Mouse (Mus musculus): ENCODE measurements around the gene Ikzf2. TPM values are rescaled to one million over a fixed set of nuclear protein-coding genes. Genes with fewer than 3 reads are reported as not detected.

The Ikzf2 gene
- total RNA-seq, 2 experiments from 2014 or later, result 5.5 to 6.9 TPM

DNA sequence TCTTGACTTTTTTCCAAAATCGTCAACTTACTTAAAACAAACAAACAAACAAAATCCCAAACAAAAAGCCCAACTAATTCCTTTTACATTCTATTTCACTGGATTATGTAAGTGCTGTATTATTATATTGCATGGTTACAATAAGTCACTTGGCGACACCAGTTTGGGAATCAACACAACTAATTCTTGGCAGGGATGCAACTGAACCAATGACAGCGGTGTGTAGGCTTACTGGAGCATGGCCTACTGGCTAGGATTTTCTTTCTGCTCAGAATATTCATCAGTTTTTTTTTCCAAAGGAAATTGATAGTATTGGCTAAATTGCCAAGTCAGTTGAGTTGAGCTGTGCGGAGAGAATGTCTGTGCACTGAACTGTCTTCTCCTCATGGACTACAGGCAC lies 167.7 kb downstream of the Ikzf2 start:
- DNase-seq (ENCODE audit: extremely low spot score in 1 of 2, low spot score in 1 of 2), result no peak

DNA sequence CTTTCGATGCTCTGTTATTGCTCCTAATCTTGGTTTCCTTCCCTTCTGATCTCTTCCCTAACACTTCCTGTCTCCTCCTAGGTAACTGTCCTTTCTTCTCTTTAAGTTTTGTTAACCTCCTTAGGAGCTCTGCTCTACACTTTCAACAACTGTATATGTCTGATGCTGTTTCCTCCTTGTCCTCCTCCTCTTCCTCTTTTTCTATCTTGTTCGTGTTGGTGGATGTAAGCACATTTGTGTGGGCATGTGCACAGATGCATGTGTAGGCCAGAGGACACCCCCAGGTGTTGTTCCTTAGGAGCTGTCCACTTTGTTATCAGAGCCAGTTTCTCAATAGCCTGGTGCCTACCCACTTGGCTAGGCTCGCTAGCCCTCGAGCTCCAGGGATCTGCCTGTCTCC lies 169.0 kb downstream of the Ikzf2 start:
- no peak for DNase-seq (ENCODE audit: extremely low spot score in 1 of 2, low spot score in 1 of 2)

DNA sequence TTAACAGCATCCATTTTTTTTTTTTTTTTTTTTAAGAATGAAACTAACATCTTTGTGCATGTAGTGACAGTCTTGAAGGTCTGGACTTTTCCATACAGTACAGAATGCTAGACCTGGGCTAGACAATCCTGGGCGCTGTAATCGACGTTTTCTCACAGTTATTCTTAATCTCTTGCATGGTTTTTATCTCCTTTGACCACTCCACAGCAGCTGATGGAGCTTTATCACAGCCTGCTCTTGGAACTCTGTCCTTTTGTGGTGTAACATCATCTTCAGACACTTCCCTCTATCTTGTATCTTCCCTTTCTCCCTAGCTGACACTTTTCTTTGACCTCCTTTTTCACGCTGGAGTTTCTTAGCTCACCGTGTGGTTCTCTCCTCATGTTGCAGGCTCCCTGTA lies 170.9 kb downstream of the Ikzf2 start:
- no peak for DNase-seq (ENCODE audit: extremely low spot score in 1 of 2, low spot score in 1 of 2)

DNA sequence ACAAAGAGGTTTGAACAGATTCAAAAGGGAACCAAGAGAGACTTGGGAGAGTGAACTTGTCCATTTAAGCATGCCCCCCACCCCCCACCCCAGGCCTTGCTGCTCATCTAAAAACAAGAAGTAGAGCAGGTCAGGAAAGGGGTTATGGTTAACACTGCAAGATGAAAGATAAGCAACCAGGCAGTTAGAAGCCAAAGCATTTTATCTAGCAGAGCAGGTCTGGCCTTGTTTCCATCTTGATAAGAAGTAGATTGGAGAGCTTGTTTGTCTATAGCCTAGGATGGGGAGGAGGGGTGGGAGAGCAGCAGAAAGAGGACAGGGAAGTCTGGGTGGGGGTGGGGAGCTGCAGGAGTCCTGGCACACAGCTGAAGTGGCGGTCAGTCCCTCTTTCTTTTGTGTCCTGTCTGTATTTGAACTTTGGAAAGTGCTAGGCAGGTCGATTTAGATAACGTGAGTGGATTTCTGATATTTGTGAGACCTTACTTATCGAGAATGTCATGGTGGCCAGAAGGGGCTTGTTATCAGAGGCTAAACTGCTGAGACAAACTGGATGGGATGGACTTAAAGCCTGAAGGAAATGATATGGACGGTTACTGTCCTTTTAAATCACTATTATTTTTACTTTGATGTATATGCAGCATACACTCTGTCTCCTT lies 173.3 kb downstream of the Ikzf2 start:
- no peak for DNase-seq (ENCODE audit: extremely low spot score in 1 of 2, low spot score in 1 of 2)

DNA sequence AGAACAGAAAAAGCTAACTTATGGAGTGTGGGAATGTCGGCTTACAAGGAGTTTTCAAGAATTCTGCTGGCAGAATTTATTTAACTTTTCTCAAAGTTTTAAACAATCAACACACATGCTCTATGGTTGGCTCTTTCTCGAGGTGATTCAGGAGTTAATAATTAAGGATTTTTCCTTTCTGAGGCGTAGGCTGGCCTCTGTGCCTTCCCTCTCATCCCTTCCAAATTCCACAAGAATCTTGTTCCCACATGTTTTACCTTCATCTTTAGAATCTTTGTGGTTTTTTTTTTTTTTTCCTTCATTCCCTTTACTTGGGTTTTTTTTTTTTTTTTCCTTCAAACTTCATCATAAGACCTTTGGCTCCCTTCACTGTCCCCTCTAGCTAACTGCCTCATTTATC lies 178.8 kb downstream of the Ikzf2 start:
- no peak for DNase-seq (ENCODE audit: extremely low spot score in 1 of 2, low spot score in 1 of 2)

DNA sequence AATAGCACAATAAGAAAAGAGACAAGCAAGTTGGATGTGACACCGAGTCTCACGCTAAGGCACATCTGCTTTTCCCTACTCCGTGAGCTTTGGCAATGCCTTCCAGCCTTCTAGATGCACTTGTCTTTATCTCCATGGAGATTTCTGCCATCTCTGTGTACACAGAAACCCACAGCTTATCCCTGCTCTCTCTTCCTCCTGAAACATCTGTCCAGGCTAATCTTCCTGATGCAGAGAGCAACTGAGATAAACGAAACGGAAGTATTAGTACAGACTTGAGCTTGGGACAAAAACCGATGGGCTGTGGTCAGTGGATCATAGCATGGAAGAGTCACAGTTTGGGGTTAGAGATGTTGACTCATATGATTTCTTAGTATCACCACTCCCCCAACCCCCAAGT lies 179.5 kb downstream of the Ikzf2 start:
- no peak for DNase-seq (ENCODE audit: extremely low spot score in 1 of 2, low spot score in 1 of 2)

DNA sequence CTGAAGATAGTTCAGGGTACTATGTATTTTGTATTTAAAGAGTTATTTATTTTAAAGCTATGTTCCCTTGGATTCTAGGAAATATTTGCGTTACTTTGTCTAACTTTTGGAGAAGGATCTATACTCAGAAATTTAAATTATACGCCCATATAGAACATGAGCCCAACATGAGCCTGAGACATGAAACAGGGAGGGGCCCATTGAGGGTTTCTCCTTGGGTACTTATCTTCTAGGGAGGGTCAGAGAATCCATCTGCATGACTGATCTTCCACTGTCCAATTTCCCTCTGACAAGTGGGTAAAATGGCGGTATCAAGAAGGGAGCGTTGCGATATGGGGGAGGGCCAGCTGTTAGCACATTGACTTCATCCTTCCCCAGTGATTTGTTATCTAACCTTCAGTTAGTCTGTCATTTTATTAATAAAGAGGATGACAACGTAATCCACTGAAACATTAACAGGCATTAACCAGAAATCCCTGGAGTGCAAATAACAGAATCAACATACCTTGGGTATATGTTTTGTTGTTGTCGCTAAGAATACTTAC lies 180.4 kb downstream of the Ikzf2 start:
- DNase-seq (ENCODE audit: extremely low spot score in 1 of 2, low spot score in 1 of 2), result no peak

DNA sequence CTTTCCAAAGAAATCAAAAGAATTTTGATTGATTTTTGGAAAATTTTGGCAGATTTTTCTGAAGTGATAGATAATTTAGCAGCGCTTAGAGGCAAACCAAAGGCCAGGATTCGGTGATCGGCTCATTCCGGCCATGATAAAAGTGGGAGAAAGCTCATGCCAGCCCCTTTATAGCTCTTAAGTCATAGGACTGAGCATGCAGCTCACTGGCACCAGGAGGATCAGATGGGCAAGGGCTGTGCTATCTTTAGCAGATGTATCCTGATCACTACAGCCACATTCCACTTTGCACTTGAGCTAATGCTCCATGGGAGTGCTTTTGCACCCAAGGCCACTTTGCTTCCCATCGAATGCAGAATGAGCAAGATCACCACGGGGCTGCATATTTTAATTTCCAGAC lies 181.0 kb downstream of the Ikzf2 start:
- no peak for DNase-seq (ENCODE audit: extremely low spot score in 1 of 2, low spot score in 1 of 2)

DNA sequence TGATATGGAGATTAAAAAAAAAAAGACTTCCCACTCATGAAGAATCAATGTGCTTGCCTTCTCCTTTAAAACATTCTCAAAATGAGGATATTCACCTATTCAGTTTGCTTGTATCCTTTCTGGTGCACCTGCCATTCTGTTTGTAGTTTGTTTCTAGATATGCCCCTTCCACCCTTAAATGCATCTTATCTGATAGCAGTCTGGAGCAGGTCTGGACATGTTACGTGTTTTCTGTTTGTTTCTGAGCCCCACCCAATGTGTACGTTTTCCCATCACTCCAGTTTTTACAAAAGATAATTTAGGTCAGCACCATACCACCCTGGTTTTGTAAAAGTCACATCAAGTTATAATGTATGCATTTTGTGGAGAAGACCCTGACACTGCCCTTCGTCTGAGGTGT lies 186.7 kb downstream of the Ikzf2 start:
- no peak for DNase-seq (ENCODE audit: extremely low spot score in 1 of 2, low spot score in 1 of 2)

DNA sequence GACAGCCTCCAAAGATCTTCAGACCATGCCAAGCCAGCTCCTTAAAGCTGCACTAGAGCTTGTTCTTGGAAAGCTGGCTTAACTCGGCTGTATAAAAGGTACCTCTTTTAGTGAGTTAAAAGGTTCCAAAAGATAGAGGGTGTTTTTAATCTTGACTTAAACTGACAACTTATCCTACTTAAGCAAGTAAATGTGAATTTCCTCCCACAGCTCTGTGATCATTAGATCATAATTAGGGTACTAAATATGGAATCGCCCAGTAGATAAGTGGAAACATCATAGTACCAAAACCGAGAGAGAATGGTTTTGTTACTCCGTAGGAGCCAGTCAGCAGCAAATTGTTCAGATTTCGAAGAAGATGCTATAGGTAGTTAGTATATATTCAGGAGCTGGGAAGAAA lies 187.4 kb downstream of the Ikzf2 start:
- DNase-seq (ENCODE audit: extremely low spot score in 1 of 2, low spot score in 1 of 2), result no peak

DNA sequence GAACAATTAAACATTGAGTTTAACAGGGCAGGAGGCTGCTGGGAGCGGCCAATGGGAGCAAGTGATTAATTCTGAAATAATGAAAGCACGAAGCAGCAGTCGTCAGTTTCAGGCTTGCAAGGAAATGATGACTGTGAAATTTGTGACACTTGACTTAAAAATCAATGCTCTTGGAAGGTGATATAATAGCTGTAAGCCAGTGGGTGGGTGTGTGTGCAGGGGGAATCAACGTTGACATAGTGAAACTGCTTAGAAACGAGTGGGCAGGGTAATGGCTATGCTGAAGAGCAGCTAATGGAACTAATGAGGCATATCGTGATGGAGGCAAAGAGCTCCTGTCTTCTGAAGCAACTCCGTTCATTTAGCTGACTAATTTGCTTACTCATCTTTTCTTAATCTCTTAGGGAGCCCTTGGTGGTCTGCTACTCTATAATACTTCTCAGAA lies 188.2 kb downstream of the Ikzf2 start:
- DNase-seq (ENCODE audit: extremely low spot score in 1 of 2, low spot score in 1 of 2), result no peak

DNA sequence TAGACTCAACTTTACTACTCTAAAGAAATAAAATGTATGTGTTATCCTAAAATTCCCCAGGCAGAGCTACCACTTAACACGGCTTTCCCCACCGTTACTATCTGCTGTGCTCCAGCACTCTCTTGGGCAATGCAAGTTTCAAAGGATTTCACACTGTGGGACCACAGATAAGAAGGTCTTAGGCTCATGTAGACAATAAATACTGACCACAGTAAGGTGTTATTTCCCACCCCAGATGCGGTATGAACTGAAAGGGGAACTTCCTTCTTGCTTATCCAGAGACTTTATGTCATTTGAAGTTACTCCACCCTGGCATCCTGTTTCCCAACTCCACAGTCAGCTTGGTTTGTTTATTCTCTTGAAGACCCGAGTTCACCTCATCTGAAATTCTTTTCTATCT lies 191.0 kb downstream of the Ikzf2 start:
- DNase-seq (ENCODE audit: extremely low spot score in 1 of 2, low spot score in 1 of 2), result no peak

DNA sequence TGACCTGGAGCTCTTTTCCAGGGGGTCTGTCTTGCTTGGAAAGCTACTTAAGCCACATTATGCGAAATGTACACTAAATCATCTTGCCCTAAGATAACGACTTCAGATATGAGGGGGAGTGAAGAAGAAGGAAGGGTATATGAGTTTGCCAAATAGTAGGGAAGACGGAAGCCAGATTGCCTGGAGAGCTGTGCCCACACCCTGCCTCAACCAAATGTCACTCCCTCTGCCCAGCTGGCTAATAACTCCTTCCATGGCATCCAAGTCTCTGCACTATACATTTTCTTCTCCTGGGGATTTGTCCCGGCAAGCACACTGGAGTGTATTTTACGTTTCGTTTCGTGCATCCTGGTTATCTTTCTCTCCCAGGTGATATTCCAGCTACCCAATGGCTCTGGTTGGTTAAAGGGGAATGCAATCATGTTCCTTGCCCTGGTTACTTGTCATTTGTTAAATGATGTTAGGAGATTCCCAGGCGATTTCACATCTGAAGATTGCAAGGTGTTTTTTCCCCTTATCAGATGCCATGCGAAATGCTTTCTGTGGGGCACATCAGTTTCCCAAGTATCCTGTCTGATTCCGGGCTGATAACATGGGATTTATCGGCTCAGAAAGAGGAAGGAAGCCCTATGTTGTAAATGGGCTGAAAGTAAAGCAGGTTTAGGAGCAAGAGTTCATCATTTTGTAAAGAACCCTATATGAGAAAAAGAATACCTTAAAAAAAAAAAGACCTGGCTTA lies 193.6 kb downstream of the Ikzf2 start:
- DNase-seq (ENCODE audit: extremely low spot score in 1 of 2, low spot score in 1 of 2), result no peak

DNA sequence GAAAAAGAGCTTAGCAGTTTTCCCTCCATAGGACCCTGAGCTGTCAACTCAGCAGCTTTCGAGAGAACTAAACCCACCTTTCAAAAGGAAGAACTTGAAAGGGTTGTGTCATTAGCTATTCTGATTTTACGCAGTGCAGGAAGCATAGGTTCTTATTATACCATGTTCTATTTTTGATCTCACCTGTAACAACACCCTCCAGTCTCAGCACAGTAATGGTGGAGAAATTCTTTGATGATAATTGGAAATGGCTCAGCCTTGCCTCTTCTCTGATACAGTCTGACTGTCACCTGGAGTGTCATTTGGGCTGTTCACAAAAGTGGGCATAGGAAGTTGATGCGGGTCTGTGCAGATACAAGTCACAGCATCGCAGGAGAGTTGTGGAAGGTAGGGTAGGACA lies 195.0 kb downstream of the Ikzf2 start:
- no peak for DNase-seq (ENCODE audit: extremely low spot score in 1 of 2, low spot score in 1 of 2)

DNA sequence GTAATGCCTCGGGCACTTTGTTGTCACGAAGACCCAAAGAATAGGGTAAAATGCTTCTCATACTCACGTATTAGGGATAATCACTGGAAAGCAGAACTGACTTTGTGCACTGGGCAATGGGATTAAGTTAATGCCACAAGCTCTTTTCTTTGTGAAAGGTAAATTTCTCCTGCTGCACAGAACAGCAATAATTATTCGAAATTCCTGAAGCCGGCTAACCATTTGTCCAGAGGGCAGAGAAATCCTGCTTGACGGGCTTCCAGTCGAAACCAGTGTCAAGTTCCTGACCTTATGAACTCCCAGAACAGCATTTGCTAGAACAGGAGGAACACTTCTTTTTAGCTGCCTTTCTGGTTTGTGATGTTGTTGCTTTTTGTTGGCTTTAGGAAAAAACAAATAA lies 198.0 kb downstream of the Ikzf2 start:
- no peak for DNase-seq (ENCODE audit: extremely low spot score in 1 of 2, low spot score in 1 of 2)

DNA sequence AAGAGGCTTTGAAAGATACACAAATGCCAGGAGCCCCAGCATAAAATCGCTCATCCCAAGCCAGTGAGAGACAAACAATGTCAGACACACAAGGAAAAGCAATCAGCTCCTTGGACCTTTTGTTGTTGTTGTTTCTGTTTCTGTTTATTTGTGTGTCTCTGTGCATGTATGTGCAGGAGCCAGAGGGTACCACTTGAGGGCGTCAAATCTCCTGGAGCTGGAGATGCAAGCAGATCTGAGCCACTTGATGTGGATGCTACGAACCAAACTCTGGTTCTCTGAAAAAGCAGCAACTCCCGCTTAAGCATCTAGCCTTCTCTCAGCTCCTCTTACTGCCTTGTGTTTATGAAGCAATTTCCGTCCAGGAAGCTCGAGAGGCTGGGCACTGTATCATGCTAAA lies 198.4 kb downstream of the Ikzf2 start:
- no peak for DNase-seq (ENCODE audit: extremely low spot score in 1 of 2, low spot score in 1 of 2)

Other genes starting within 250 kb of the Ikzf2 start
- gene Spag16, start 139.7 kb upstream of the Ikzf2 start, total RNA-seq (2021), result under 1 TPM; 0.28 to 0.59 TPM

Measured in layer of hippocampus, postnatal 25 days (tissue).